Mouse (Mus musculus) liver, embryonic 14.5 days (tissue): Measurements from ENCODE around the gene Tnfrsf12a. TPM values are rescaled to one million over a fixed set of nuclear protein-coding genes. Genes with fewer than 3 reads are reported as not detected.

ENCODE experiments used
- ATAC-seq: fragments of 200-750 bp; cut with Nextera tagmentation; 2 replicates; pipeline ENCODE4 v1.8.0; 2017; ENCODE audit warnings: moderate number of reproducible peaks, mild to moderate bottlenecking, moderate library complexity; ENCODE audit not compliant: insufficient read depth
- DNase-seq, 3 experiments: peaks; one replicate each; pipeline ENCODE4 v3.0.0-alpha.2; 2012 to 2013; ENCODE audit warnings: low read depth in 3 of 3, low spot score in 3 of 3
- H3K27ac ChIP-seq: fragments of 300-500 bp; sonication (generic); 2 replicates; pipeline ENCODE4 v1.5.1; 2014; ENCODE audit warnings: moderate library complexity, mild to moderate bottlenecking, control low read depth, inconsistent platforms
- H3K27me3 ChIP-seq: fragments of 300-500 bp; sonication (generic); 2 replicates; pipeline ENCODE4 v1.6.1; 2014; ENCODE audit warnings: mild to moderate bottlenecking, low read length, moderate library complexity; ENCODE audit not compliant: control insufficient read depth, insufficient read depth
- H3K36me3 ChIP-seq: fragments of 300-500 bp; sonication (generic); replicated peaks from 2 replicates; pipeline ENCODE4 v1.6.1; 2014; ENCODE audit warnings: low read depth; ENCODE audit not compliant: control insufficient read depth, insufficient read depth
- H3K4me1 ChIP-seq, 2 experiments: fragments of 200-500 bp in 1 of 2; fragments of 300-500 bp in 1 of 2; sonication (generic) in 1 of 2; replicated peaks; 2 replicates each; pipeline ENCODE4 v1.6.1; 2012 to 2014; ENCODE audit warnings: antibody characterized with exemption in 1 of 2, inconsistent platforms in 1 of 2, low read length in 1 of 2; ENCODE audit not compliant: control insufficient read depth in 2 of 2, insufficient read depth in 2 of 2
- H3K4me2 ChIP-seq: fragments of 300-500 bp; sonication (generic); 2 replicates; pipeline ENCODE4 v1.6.1; 2014; ENCODE audit warnings: low read depth, mild to moderate bottlenecking, control low read depth, moderate library complexity
- H3K4me3 ChIP-seq, 2 experiments: fragments of 200-500 bp in 1 of 2; fragments of 300-500 bp in 1 of 2; sonication (generic) in 1 of 2; 2 replicates each; pipeline ENCODE4 v1.5.1; 2012 to 2014; ENCODE audit warnings: low read depth in 2 of 2, low read length in 2 of 2, mild to moderate bottlenecking in 2 of 2, control low read depth in 1 of 2, inconsistent platforms in 1 of 2, moderate library complexity in 1 of 2; ENCODE audit not compliant: insufficient read depth in 1 of 2
- H3K9ac ChIP-seq: fragments of 300-500 bp; sonication (generic); replicated peaks from 2 replicates; pipeline ENCODE4 v1.6.1; 2014; ENCODE audit warnings: mild to moderate bottlenecking, control low read depth, moderate library complexity
- H3K9me3 ChIP-seq: fragments of 300-500 bp; sonication (generic); 2 replicates; pipeline ENCODE4 v1.6.1; 2016; ENCODE audit warnings: low read length, mixed read lengths; ENCODE audit not compliant: control insufficient read depth
- CTCF ChIP-seq: IDR thresholded peaks from 2 replicates; pipeline ENCODE4 v1.5.1; 2016; ENCODE audit warnings: antibody characterized with exemption, low read depth, control low read depth
- EP300 ChIP-seq: IDR thresholded peaks from 2 replicates; pipeline ENCODE4 v1.6.1; 2016; ENCODE audit warnings: antibody characterized with exemption, low read depth
- WGBS: fragments of 180-500 bp; shearing (Covaris S2); extraction: QIAGEN DNeasy Blood & Tissue Kit; methylation state at CpG from one replicate; pipeline ENCODE4 v1.1.7; 2014; ENCODE audit not compliant: insufficient replicate concordance; 5-methylcytosine and 5-hydroxymethylcytosine counted together
- polyA plus RNA-seq, 2 experiments: library from polyadenylated mRNA; depleted of rRNA in 1 of 2; stranded (reverse) in 1 of 2; unstranded in 1 of 2; fragments of >200 nt; fragmentation: Nextera tagmentation in 1 of 2; extraction: Ambion mirVana in 1 of 2; gene quantifications; 2 replicates each; pipeline versions ENCODE4 v1.2.1 to v1.2.3; 2012 to 2014

The Tnfrsf12a gene
- polyA plus RNA-seq, 2 experiments, result 1.7 to 3.9 TPM

- H3K36me3 ChIP-seq, result no peaks in the 10 kb centered on the region
Observed at GRCm38 (mm10) chr17:23675564-23676281, 1.5 kb downstream of the Tnfrsf12a start.

GRCm38 (mm10) chr17:23675127-23675526, 2.1 kb downstream of the Tnfrsf12a start:
- Histone ChIP-seq H3K9me3 (no peaks in the 10 kb centered on the region), H3K9ac (no peak overlapping the region), H3K36me3 (no peaks in the 10 kb centered on the region), H3K4me1 (peaks cover 5 to 16% of the 10 kb centered on the region in 2 experiments), H3K27ac (no peak overlapping the region), H3K27me3 (peaks cover 38% of the 10 kb centered on the region), H3K4me2 (no peak overlapping the region), H3K4me3 (no peak overlapping the region)
- DNase-seq (no peak), ATAC-seq (no peak)
- TF ChIP-seq CTCF (no peak), EP300 (no peak)
- 31% methylated on average over 5 of the region's 5 CpGs for WGBS

More at GRCm38 (mm10) chr17:23675564-23676281, 1.5 kb downstream of the Tnfrsf12a start:
- DNase-seq, result no peak
- 10% methylated on average over 15 of the region's 15 CpGs for WGBS
- ATAC-seq, result no peak
- no peak overlapping the region for H3K9ac ChIP-seq
- H3K4me2 ChIP-seq, result peak overlapping the region; percentile 81; the same call in 1 of the 2 replicates
- TF ChIP-seq CTCF (peak; percentile 29), EP300 (no peak)
- peaks cover 44% of the 10 kb centered on the region for H3K27me3 ChIP-seq
- H3K4me3 ChIP-seq, result peak overlapping the region in 1 of 2 experiments; percentile 57; a peak in 2 of 4 replicates
- H3K27ac ChIP-seq, result no peak overlapping the region
- H3K4me1 ChIP-seq, result peaks cover 5 to 16% of the 10 kb centered on the region in 2 experiments
- no peaks in the 10 kb centered on the region for H3K9me3 ChIP-seq

- Histone ChIP-seq H3K4me1 (peaks cover 5 to 16% of the 10 kb centered on the region in 2 experiments), H3K36me3 (no peaks in the 10 kb centered on the region), H3K4me2 (peak overlapping the region; percentile 61), H3K27ac (no peak overlapping the region), H3K4me3 (peak overlapping the region; percentile 64 to 82), H3K27me3 (peaks cover 30% of the 10 kb centered on the region), H3K9ac (peak overlapping the region; percentile 31), H3K9me3 (no peaks in the 10 kb centered on the region)
- ATAC-seq (no peak), DNase-seq (no peak)
- TF ChIP-seq EP300, result no peak
- TF ChIP-seq CTCF, result no peak
- 38% methylated on average over 9 of the region's 9 CpGs for WGBS
Observed at GRCm38 (mm10) chr17:23674271-23674952, 2.9 kb downstream of the Tnfrsf12a start.

GRCm38 (mm10) chr17:23673424-23674073, 3.7 kb downstream of the Tnfrsf12a start, which contains the start of the genes Hcfc1r1 and Thoc6:
Gene Hcfc1r1 (plus strand): TSS chr17:23673596.
Gene Thoc6 (minus strand): TSS chr17:23673882.
- Histone ChIP-seq H3K4me3 (peak within 1 kb of the TSS; percentile 64 to 82), H3K27me3 (peaks cover 22% of the 10 kb centered on the region), H3K4me2 (peak within 1 kb of the TSS; percentile 61), H3K9me3 (no peaks in the 10 kb centered on the region), H3K27ac (no peak within 1 kb of the TSS), H3K4me1 (peaks cover 5 to 16% of the 10 kb centered on the region in 2 experiments), H3K9ac (peak within 1 kb of the TSS; percentile 36), H3K36me3 (no peaks in the 10 kb centered on the region)
- no peak for TF ChIP-seq CTCF
- TF ChIP-seq EP300, result no peak
- peak; percentile 85 to 91 (median 88) for DNase-seq
- peak; percentile 95 for ATAC-seq
- under 1% methylated on average over 45 of the region's 45 CpGs for WGBS
